Mouse (Mus musculus): ENCODE results near the gene Gng3. TPM values are rescaled to one million over a fixed set of nuclear protein-coding genes. Genes with fewer than 3 reads are reported as not detected.

Gng3 gene
- polyA plus RNA-seq, 1 experiment: 0.20 TPM

DNA sequence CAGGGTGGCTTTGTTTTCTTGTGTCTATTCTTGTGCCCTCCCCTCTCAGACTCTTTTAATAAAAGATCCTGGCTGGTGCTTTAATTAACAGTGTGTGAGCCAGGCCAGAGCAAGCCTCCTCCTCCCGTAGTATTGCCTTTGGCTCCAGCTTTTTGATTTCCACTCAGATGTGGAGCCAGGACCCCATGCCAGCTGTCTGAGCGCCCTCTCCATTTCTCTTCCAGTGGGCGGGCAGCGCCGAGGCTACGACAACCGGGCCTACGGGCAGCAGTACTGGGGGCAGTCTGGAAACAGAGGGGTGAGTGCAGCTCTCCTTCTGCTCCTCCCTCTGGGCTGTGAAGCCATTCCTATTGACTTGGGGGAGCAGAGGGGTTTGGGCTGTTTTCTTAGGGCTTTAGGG lies 8.3 kb downstream of the Gng3 start:
- Histone ChIP-seq H3K36me3 (ENCODE audit: control insufficient read depth, insufficient read depth) (peaks cover 99% of the 10 kb centered on the region), H3K79me2 (ENCODE audit: control insufficient read depth, insufficient read depth) (peaks cover 24% of the 10 kb centered on the region)

DNA sequence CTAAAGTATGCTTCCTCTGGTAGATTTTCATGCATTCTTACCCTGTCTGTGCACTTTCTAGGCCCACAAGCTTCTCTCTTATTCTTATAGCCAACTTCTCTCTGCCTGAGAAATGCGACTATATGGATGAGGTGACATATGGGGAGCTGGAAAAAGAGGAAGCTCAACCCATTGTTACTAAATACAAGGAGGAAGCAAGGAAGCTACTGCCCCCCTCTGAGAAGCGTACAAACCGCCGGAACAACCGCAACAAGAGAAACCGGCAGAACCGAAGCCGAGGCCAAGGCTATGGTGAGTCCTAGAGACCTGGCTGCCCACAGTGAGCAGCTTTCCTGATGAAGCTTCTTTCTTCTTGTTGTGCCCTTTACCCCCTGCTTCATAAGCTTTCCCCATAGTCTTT lies 9.3 kb downstream of the Gng3 start, which contains the start of gene AC129217.1:
Gene AC129217.1 (plus strand): TSS at position 114 of the 400 bp plus-strand sequence.
- Histone ChIP-seq H3K79me2 (ENCODE audit: control insufficient read depth, insufficient read depth) (peaks cover 33% of the 10 kb centered on the region), H3K79me3 (ENCODE audit: low read depth) (peaks cover 5% of the 10 kb centered on the region), H3K27me3 (ENCODE audit: control insufficient read depth, insufficient read depth, insufficient read length) (no peaks in the 10 kb centered on the region), H3ac (ENCODE audit: control insufficient read depth, insufficient read length, low read depth) (no peak within 1 kb of the TSS), H3K36me3 (ENCODE audit: control insufficient read depth, insufficient read depth) (peaks cover 98% of the 10 kb centered on the region), H3K4me3 (ENCODE audit: insufficient read depth, poor library complexity, severe bottlenecking) (no peak within 1 kb of the TSS)
- no peak for TF ChIP-seq CTCF (IDR thresholded peaks at IDR 0.05; ENCODE audit: control insufficient read depth, insufficient read depth, insufficient read length)
- TF ChIP-seq CEBPB (IDR thresholded peaks at IDR 0.05; ENCODE audit: low read depth): no peak
- no peak for TF ChIP-seq MYOD1 (IDR thresholded peaks at IDR 0.05; ENCODE audit: control insufficient read depth, insufficient read length, low read depth)
- no peak for TF ChIP-seq MYOG (IDR thresholded peaks at IDR 0.05; ENCODE audit: control insufficient read depth, extremely low read depth, insufficient read length)
- no peak for TF ChIP-seq USF1 (IDR thresholded peaks at IDR 0.05; ENCODE audit: low read depth)
- TF ChIP-seq FOSL1 (IDR thresholded peaks at IDR 0.05; ENCODE audit: insufficient read depth, low read length, poor library complexity, severe bottlenecking): no peak
- TF ChIP-seq MAX (IDR thresholded peaks at IDR 0.05): no peak

More for the DNA sequence above, 8.3 kb downstream of the Gng3 start:
- TF ChIP-seq MAX (IDR thresholded peaks at IDR 0.05): no peak
- TF ChIP-seq MYOG (IDR thresholded peaks at IDR 0.05; ENCODE audit: control insufficient read depth, extremely low read depth, insufficient read length): no peak
- no peak for TF ChIP-seq CTCF (IDR thresholded peaks at IDR 0.05; ENCODE audit: control insufficient read depth, insufficient read depth, insufficient read length)
- TF ChIP-seq CEBPB (IDR thresholded peaks at IDR 0.05; ENCODE audit: low read depth): no peak
- TF ChIP-seq USF1 (IDR thresholded peaks at IDR 0.05; ENCODE audit: low read depth): no peak
- TF ChIP-seq FOSL1 (IDR thresholded peaks at IDR 0.05; ENCODE audit: insufficient read depth, low read length, poor library complexity, severe bottlenecking): no peak
- TF ChIP-seq MYOD1 (IDR thresholded peaks at IDR 0.05; ENCODE audit: control insufficient read depth, insufficient read length, low read depth): no peak
- H3K4me3 ChIP-seq (ENCODE audit: insufficient read depth, poor library complexity, severe bottlenecking): no peak overlapping the region
- H3K27me3 ChIP-seq (ENCODE audit: control insufficient read depth, insufficient read depth, insufficient read length): no peaks in the 10 kb centered on the region
- H3ac ChIP-seq (ENCODE audit: control insufficient read depth, insufficient read length, low read depth): no peak overlapping the region
- peaks cover 2% of the 10 kb centered on the region for H3K79me3 ChIP-seq (ENCODE audit: low read depth)

DNA sequence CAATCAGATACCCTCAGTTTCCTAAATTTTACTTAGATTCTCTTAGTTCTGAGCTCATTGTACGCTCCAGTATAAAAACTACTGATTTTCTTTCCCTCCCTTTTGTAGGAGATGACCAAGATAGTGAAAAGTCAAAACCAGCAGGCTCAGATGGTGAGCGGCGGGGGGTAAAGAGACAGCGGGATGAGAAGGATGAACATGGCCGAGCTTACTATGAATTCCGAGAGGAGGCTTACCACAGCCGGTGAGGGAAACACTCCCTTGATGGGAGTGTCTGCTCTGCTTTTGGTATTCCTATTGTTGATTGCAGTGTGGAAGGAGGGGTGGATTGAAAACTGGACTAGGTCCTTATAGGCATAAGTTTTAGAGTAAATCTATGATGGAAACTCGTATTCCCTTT lies 16.3 kb downstream of the Gng3 start:
- peaks cover 57% of the 10 kb centered on the region for H3K79me3 ChIP-seq (ENCODE audit: low read depth)
- H3K36me3 ChIP-seq (ENCODE audit: control insufficient read depth, insufficient read depth): peaks cover 61% of the 10 kb centered on the region
- H3K27me3 ChIP-seq (ENCODE audit: control insufficient read depth, insufficient read depth, insufficient read length): no peaks in the 10 kb centered on the region
- peaks cover 75% of the 10 kb centered on the region for H3K79me2 ChIP-seq (ENCODE audit: control insufficient read depth, insufficient read depth)
- no peak for TF ChIP-seq CTCF (IDR thresholded peaks at IDR 0.05; ENCODE audit: control insufficient read depth, insufficient read depth, insufficient read length)
- TF ChIP-seq FOSL1 (IDR thresholded peaks at IDR 0.05; ENCODE audit: insufficient read depth, low read length, poor library complexity, severe bottlenecking): no peak
- no peak for TF ChIP-seq MYOD1 (IDR thresholded peaks at IDR 0.05; ENCODE audit: control insufficient read depth, insufficient read length, low read depth)
- TF ChIP-seq USF1 (IDR thresholded peaks at IDR 0.05; ENCODE audit: low read depth): no peak
- no peak for TF ChIP-seq MAX (IDR thresholded peaks at IDR 0.05)
- no peak for TF ChIP-seq MYOG (IDR thresholded peaks at IDR 0.05; ENCODE audit: control insufficient read depth, extremely low read depth, insufficient read length)
- no peak for TF ChIP-seq CEBPB (IDR thresholded peaks at IDR 0.05; ENCODE audit: low read depth)
- H3K4me3 ChIP-seq (ENCODE audit: insufficient read depth, poor library complexity, severe bottlenecking): no peak overlapping the region
- no peak overlapping the region for H3ac ChIP-seq (ENCODE audit: control insufficient read depth, insufficient read length, low read depth)

DNA sequence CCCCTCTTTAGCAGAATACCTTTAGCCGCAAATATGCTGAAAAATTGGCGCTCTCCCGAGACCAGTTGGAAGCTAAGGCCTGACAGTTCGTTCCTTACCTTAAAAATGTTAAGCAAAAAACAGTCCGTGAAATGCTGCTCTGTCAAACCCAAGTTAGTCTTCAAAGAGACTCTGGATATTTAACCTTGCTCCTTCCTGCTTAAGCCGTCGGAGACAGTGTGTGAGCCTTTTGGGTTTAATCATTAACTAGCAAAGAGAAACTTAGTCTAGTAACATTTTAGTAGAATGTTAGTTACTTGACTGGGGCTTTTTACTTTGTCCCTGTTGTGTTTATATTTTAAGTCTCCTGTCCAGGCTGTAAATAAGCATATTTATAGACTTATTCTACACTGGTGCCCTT lies 17.8 kb downstream of the Gng3 start:
- TF ChIP-seq CEBPB (IDR thresholded peaks at IDR 0.05; ENCODE audit: low read depth) (no peak), USF1 (IDR thresholded peaks at IDR 0.05; ENCODE audit: low read depth) (no peak), CTCF (IDR thresholded peaks at IDR 0.05; ENCODE audit: control insufficient read depth, insufficient read depth, insufficient read length) (no peak), MYOG (IDR thresholded peaks at IDR 0.05; ENCODE audit: control insufficient read depth, extremely low read depth, insufficient read length) (no peak), FOSL1 (IDR thresholded peaks at IDR 0.05; ENCODE audit: insufficient read depth, low read length, poor library complexity, severe bottlenecking) (no peak), MAX (IDR thresholded peaks at IDR 0.05) (no peak), MYOD1 (IDR thresholded peaks at IDR 0.05; ENCODE audit: control insufficient read depth, insufficient read length, low read depth) (no peak)
- Histone ChIP-seq H3K4me3 (ENCODE audit: insufficient read depth, poor library complexity, severe bottlenecking) (peak overlapping the region; percentile 99), H3K27me3 (ENCODE audit: control insufficient read depth, insufficient read depth, insufficient read length) (no peaks in the 10 kb centered on the region), H3K79me2 (ENCODE audit: control insufficient read depth, insufficient read depth) (peaks cover 81% of the 10 kb centered on the region), H3K36me3 (ENCODE audit: control insufficient read depth, insufficient read depth) (peaks cover 57% of the 10 kb centered on the region), H3ac (ENCODE audit: control insufficient read depth, insufficient read length, low read depth) (peak overlapping the region; percentile 74), H3K79me3 (ENCODE audit: low read depth) (peaks cover 70% of the 10 kb centered on the region)

DNA sequence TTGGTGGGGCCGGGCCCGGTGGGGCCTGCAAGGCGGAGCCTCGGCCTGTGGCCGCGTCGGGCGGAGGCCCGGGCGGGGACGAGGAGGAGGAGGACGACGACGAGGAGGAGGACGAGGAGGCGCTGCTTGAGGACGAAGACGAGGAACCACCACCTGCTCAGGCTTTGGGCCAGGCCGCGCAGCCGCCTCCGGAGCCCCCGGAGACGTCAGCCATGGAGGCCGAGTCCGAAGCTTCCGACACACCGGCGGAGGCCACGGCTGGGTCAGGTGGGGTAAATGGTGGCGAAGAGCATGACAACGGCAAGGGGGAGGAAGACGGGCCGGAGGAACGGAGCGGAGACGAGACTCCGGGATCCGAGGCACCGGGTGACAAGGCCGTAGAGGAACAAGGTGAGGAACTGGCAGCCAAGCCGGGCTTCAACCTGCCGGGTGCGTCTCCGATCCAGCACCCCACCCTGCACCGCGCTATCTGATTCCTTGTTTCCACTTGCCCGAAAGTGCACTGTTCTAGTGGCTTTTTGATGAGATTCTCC lies 18.5 kb downstream of the Gng3 start:
- Histone ChIP-seq H3K36me3 (ENCODE audit: control insufficient read depth, insufficient read depth) (peaks cover 56% of the 10 kb centered on the region), H3K79me2 (ENCODE audit: control insufficient read depth, insufficient read depth) (peaks cover 88% of the 10 kb centered on the region), H3K79me3 (ENCODE audit: low read depth) (peaks cover 75% of the 10 kb centered on the region), H3ac (ENCODE audit: control insufficient read depth, insufficient read length, low read depth) (peak overlapping the region; percentile 74), H3K4me3 (ENCODE audit: insufficient read depth, poor library complexity, severe bottlenecking) (peak overlapping the region; percentile 99), H3K27me3 (ENCODE audit: control insufficient read depth, insufficient read depth, insufficient read length) (no peaks in the 10 kb centered on the region)
- TF ChIP-seq MYOG (IDR thresholded peaks at IDR 0.05; ENCODE audit: control insufficient read depth, extremely low read depth, insufficient read length) (no peak), CEBPB (IDR thresholded peaks at IDR 0.05; ENCODE audit: low read depth) (no peak), MAX (IDR thresholded peaks at IDR 0.05) (no peak), FOSL1 (IDR thresholded peaks at IDR 0.05; ENCODE audit: insufficient read depth, low read length, poor library complexity, severe bottlenecking) (no peak), CTCF (IDR thresholded peaks at IDR 0.05; ENCODE audit: control insufficient read depth, insufficient read depth, insufficient read length) (no peak), USF1 (IDR thresholded peaks at IDR 0.05; ENCODE audit: low read depth) (no peak), MYOD1 (IDR thresholded peaks at IDR 0.05; ENCODE audit: control insufficient read depth, insufficient read length, low read depth) (no peak)

Data from C2C12 (cell line).